Mouse (Mus musculus) stomach, postnatal 0 days (tissue): ENCODE measurements around the gene Psmd4.
"Not testable (repeated sequence)": the region's sequence is repeated elsewhere in the genome, so short reads cannot be mapped to it uniquely, and the experiment has no call there.

ENCODE experiments used
- CTCF ChIP-seq: IDR thresholded peaks from 2 replicates; pipeline ENCODE4 v1.5.1; 2016; ENCODE audit warnings: antibody characterized with exemption, low read depth, mild to moderate bottlenecking, moderate library complexity
- EP300 ChIP-seq: optimal IDR thresholded peaks from 2 replicates; pipeline ENCODE3; 2016; ENCODE audit warnings: antibody characterized with exemption

GRCm38 (mm10) chr3:95020956-95021355, 21.5 kb downstream of the Psmd4 start:
- not testable (repeated sequence) for TF ChIP-seq CTCF, EP300
